Mouse (Mus musculus) heart, adult 2 months (tissue): Measurements from ENCODE around the gene Stambpl1. TPM values are rescaled to one million over a fixed set of nuclear protein-coding genes. Genes with fewer than 3 reads are reported as not detected.

Experiments used
- DNase-seq, 2 experiments: peaks; one replicate each; pipeline ENCODE4 v3.0.0; 2021
- H3K27ac ChIP-seq: fragments of 200-600 bp; 2 replicates; pipeline ENCODE4 v1.8.1; 2022
- H3K27me3 ChIP-seq: fragments of 200-500 bp; 2 replicates; pipeline ENCODE4 v1.6.1; 2012; ENCODE audit warnings: mild to moderate bottlenecking, low read length, inconsistent platforms, mixed read lengths; ENCODE audit not compliant: control insufficient read depth, insufficient read depth
- H3K36me3 ChIP-seq: fragments of 200-500 bp; 2 replicates; pipeline ENCODE4 v1.6.1; 2012; ENCODE audit warnings: low read length, inconsistent platforms; ENCODE audit not compliant: control insufficient read depth, insufficient read depth
- H3K4me1 ChIP-seq: fragments of 200-500 bp; 2 replicates; pipeline ENCODE4 v1.6.1; 2011; ENCODE audit warnings: low read length; ENCODE audit not compliant: control insufficient read depth, insufficient read depth
- H3K4me3 ChIP-seq: fragments of 200-600 bp; 2 replicates; pipeline ENCODE4 v1.8.1; 2022
- H3K79me2 ChIP-seq: fragments of 200-500 bp; replicated peaks from 2 replicates; pipeline ENCODE4 v1.6.1; 2012; ENCODE audit warnings: mild to moderate bottlenecking, inconsistent platforms, low read length, moderate library complexity, mixed read lengths; ENCODE audit not compliant: control insufficient read depth, insufficient read depth
- H3K9ac ChIP-seq: fragments of 200-500 bp; 2 replicates; pipeline ENCODE4 v1.6.1; 2012; ENCODE audit warnings: low read depth, mild to moderate bottlenecking, control low read depth, inconsistent platforms, low read length, mixed read lengths
- CTCF ChIP-seq: fragments of 200-600 bp; IDR thresholded peaks from 2 replicates; pipeline ENCODE4 v1.8.1; 2022; ENCODE audit warnings: antibody characterized with exemption, mild to moderate bottlenecking, moderate library complexity
- EP300 ChIP-seq: fragments of 200-500 bp; IDR thresholded peaks from 2 replicates; pipeline ENCODE4 v1.6.1; 2011; ENCODE audit warnings: low read depth, low read length, control low read depth; ENCODE audit not compliant: insufficient read depth
- POLR2A ChIP-seq: fragments of 200-500 bp; IDR thresholded peaks from 2 replicates; pipeline ENCODE4 v1.6.1; 2011; ENCODE audit warnings: mild to moderate bottlenecking, low read depth, low read length, control low read depth; ENCODE audit not compliant: insufficient read depth
- WGBS: fragments of 180-500 bp; shearing (Covaris S2); methylation state at CpG from one replicate; pipeline ENCODE4 v1.1.7; 2018; 5-methylcytosine and 5-hydroxymethylcytosine counted together
- intact Hi-C: fragments of 180-260 bp; cut with DNase I; formaldehyde crosslinking; loops from one replicate; pipeline ENCODE4 v1.15.1; 2025
- polyA plus RNA-seq: library from polyadenylated mRNA; depleted of rRNA; stranded (reverse); fragments of >200 nt; gene quantifications from 2 replicates; pipeline ENCODE4 v1.2.3, GENCODE M21; 2012
- total RNA-seq, 2 experiments: library from RNA; stranded (reverse); gene quantifications; 2 replicates each; pipeline ENCODE4 v1.2.3; 2021

Stambpl1 gene
- total and polyA plus RNA-seq, 3 experiments, result 3.0 to 3.6 (median 3.5) TPM

DNA sequence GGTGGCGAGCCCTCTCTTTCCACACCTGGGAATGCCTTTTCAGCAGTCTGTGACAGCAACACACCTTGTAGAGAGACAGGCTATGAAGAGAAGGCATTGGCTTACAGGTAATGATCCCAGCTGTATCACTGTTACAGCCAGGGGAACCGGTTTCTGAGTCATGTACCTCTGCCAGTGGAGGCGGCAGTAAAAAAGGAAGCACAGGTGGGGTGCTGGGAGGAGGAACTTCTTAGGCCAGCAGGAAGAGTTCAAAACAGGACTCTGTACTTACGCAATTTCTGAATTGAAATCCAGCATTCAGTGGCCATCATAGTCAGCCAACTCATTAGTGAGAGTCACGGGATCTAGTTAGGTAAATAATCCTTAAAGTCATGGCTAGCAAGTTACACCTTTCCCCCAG lies 26.1 kb upstream of the Stambpl1 start, which contains the start of gene Ankrd22:
TSS of gene Ankrd22 (minus strand) at position 163 of the 400 bp plus-strand sequence.
- H3K27ac ChIP-seq, result no peak within 1 kb of the TSS
- H3K79me2 ChIP-seq, result no peaks in the 10 kb centered on the region
- no peaks in the 10 kb centered on the region for H3K27me3 ChIP-seq
- intact Hi-C loops, result no loop called here
- TF ChIP-seq CTCF, result no peak
- TF ChIP-seq EP300, result no peak
- TF ChIP-seq POLR2A, result no peak
- 76% methylated on average over 5 of the region's 5 CpGs for WGBS
- no peaks in the 10 kb centered on the region for H3K4me1 ChIP-seq
- H3K9ac ChIP-seq, result no peak within 1 kb of the TSS
- H3K36me3 ChIP-seq, result no peaks in the 10 kb centered on the region
- no peak for DNase-seq
- H3K4me3 ChIP-seq, result no peak within 1 kb of the TSS

DNA sequence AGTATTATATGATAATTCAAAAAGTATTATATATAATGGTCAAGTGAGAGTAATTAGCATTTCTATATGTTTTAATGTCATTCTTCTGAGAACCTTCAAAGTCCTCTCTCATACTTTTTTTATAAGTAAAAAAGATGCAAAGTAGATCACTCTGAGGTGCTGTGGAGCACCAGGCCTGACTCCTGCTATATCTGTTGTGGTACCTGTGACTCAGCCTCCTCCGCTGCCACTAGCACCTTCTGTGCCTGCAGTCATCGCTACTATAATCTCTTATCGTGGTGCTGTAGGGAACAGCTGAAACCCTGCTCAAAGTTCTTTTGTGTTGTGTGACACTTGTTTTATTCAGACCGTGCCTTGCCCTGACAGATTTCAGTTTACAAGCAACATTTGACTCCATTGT lies 25.6 kb upstream of the Stambpl1 start:
- no peaks in the 10 kb centered on the region for H3K27me3 ChIP-seq
- H3K27ac ChIP-seq, result no peak overlapping the region
- no peaks in the 10 kb centered on the region for H3K79me2 ChIP-seq
- no peaks in the 10 kb centered on the region for H3K36me3 ChIP-seq
- DNase-seq, result no peak
- WGBS, result 93% methylated on average over 4 of the region's 4 CpGs
- TF ChIP-seq POLR2A, result no peak
- no peak for TF ChIP-seq CTCF
- no peak for TF ChIP-seq EP300
- no peak overlapping the region for H3K9ac ChIP-seq
- no peak overlapping the region for H3K4me3 ChIP-seq
- intact Hi-C loops, result no loop called here
- H3K4me1 ChIP-seq, result no peaks in the 10 kb centered on the region

DNA sequence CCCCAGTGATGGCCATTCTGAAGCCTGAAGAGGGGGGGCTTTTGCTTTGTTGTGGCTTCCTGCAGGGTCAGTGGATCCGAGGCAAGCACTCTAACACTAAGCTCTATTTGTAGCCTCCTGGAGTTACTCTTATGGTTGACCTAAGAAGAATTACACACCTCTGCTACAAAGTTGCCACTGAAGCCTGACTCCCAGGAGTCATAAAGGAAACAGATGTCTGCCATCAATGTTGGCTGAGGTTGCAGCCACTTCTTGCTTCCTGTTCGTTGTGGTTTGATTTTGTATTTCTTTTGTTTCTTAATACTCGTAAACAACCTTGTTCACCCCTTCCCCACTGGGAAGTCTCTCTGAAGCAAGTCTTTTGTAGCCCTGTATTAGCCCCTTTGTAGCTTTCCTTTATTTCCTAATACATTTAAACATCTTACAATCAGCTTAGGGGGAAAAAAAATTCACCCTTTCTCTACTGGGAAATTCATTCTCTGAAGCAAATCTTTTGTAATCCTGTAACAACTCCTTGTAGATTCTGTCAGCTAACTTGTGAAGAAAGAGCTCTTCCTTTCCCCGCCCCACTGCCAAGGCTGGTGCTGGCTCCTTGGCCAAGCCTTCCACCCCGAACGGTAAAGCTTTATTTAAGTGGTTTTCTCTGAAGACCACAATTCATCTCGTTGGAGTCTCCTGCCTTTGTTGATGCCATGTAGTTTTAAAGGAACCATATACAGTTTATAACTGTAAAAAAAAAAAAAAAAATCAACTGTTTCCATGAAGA lies 23.9 kb upstream of the Stambpl1 start:
- no peak overlapping the region for H3K27ac ChIP-seq
- H3K36me3 ChIP-seq, result no peaks in the 10 kb centered on the region
- no peak overlapping the region for H3K4me3 ChIP-seq
- H3K9ac ChIP-seq, result no peak overlapping the region
- H3K4me1 ChIP-seq, result no peaks in the 10 kb centered on the region
- H3K79me2 ChIP-seq, result no peaks in the 10 kb centered on the region
- no peaks in the 10 kb centered on the region for H3K27me3 ChIP-seq
- intact Hi-C loops, result no loop called here
- 48% methylated on average over 7 of the region's 7 CpGs for WGBS
- no peak for TF ChIP-seq EP300
- TF ChIP-seq POLR2A, result no peak
- TF ChIP-seq CTCF, result no peak
- DNase-seq, result peak in 1 of 2 experiments; percentile 7

DNA sequence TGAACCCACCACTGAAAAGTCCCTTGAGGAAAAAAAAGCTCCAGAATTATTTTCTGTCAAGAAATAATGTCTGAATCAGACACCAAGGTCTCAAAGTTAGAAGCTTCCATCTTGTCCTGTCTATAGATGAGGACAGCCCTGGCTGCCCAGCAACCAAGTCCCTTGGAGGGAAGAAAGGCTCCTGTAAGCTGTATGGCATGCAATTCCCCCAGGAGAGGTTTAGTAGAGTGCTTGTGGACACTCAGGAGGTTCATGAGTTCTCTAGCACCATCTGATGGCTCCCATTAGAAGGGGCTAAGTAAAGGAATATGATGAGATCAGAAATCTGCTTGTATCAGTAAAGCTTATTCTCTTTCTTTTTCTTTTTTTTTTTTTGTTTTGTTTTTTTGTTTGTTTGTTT lies 22.9 kb upstream of the Stambpl1 start:
- Histone ChIP-seq H3K27ac (no peak overlapping the region), H3K9ac (no peak overlapping the region)
- intact Hi-C loops, result no loop called here

GRCm38 (mm10) chr19:34171167-34171566 lies 20.9 kb upstream of the Stambpl1 start:
- H3K4me1 ChIP-seq, result no peaks in the 10 kb centered on the region
- no peak overlapping the region for H3K27ac ChIP-seq
- no peak for TF ChIP-seq CTCF
- TF ChIP-seq POLR2A, result no peak
- no peak for TF ChIP-seq EP300
- no peaks in the 10 kb centered on the region for H3K79me2 ChIP-seq
- 54% methylated on average over 3 of the region's 3 CpGs for WGBS
- intact Hi-C loops, result no loop called here
- H3K27me3 ChIP-seq, result no peaks in the 10 kb centered on the region
- no peaks in the 10 kb centered on the region for H3K36me3 ChIP-seq
- no peak overlapping the region for H3K4me3 ChIP-seq
- no peak for DNase-seq
- no peak overlapping the region for H3K9ac ChIP-seq

More for the DNA sequence above, 22.9 kb upstream of the Stambpl1 start:
- H3K4me3 ChIP-seq, result no peak overlapping the region
- H3K79me2 ChIP-seq, result no peaks in the 10 kb centered on the region
- no peaks in the 10 kb centered on the region for H3K27me3 ChIP-seq
- TF ChIP-seq CTCF (no peak), POLR2A (no peak), EP300 (no peak)
- H3K36me3 ChIP-seq, result no peaks in the 10 kb centered on the region
- no peak for DNase-seq
- no peaks in the 10 kb centered on the region for H3K4me1 ChIP-seq

DNA sequence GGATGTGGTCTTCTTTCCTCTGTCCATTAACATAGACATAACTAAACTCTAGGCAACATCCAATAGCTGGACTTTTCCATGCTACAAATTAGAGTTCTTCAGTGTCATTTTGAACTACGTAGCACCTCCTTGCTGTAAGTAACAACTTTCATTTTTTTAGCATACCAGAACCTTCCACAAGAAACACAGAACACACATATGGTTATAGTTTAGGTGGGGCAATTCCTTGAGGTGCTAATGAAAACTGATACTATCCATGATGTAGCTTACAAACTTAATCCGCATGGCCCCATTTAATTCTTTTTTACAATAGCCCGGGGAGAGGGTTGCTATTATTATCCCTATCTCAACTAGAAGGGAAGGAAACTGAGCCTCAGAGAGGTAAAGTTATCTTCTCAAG lies 18.0 kb upstream of the Stambpl1 start:
- Histone ChIP-seq H3K4me3 (no peak overlapping the region), H3K9ac (no peak overlapping the region), H3K36me3 (no peaks in the 10 kb centered on the region), H3K4me1 (no peaks in the 10 kb centered on the region), H3K27me3 (no peaks in the 10 kb centered on the region), H3K79me2 (no peaks in the 10 kb centered on the region), H3K27ac (no peak overlapping the region)
- DNase-seq, result no peak
- TF ChIP-seq POLR2A (no peak), CTCF (no peak), EP300 (no peak)
- 38% methylated on average over 3 of the region's 3 CpGs for WGBS
- intact Hi-C loops, result no loop called here
